Mouse (Mus musculus) cerebellum, adult 9-10 months (tissue): Measurements from ENCODE around the gene Slc2a5.
A peak's percentile ranks its signal among the peaks of the same experiment; 100 is the strongest.

Experiments
- DNase-seq: peaks from one replicate; pipeline ENCODE4 v3.0.0; 2022

The Slc2a5 gene

DNA sequence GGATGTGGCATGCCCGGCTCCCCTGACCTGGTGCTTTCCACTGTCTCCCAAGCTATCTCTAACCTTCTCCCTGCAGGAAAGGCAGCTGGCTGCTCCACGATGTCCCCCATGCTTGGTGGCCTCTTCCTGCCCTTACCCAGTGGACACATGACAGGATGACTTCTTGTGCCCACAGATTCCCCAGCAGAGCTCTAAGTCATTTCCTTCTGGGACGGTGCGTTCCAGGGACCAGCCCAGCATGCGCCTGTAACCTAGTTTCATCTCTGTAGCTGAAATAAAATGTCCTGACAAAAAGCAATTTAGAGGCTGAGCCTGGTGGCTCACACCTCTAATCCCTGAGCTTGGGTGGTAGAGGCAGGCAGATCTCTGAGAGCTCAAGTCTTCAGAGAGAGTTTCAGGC is 12.4 kb upstream of the Slc2a5 start:
- DNase-seq = peak; percentile 39

DNA sequence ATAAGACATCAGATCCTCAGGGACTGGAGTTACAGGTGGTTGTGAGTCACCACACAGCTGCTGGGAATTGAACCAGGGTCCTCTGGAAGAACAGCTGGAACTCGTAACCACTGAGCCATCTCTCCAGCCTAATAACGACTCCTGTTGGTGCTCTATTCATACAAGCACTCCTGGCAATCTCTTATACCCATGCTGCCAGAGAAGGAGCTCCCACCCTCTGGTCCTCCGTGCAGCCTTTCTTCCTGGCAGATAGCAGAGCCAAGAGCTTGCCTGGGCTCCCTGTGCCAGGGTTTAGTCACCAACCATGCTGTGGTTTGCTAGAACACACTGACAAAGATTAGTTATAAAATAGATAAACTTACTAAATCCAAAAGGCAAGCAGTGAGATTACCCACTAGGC is 9.4 kb upstream of the Slc2a5 start:
- no peak for DNase-seq

DNA sequence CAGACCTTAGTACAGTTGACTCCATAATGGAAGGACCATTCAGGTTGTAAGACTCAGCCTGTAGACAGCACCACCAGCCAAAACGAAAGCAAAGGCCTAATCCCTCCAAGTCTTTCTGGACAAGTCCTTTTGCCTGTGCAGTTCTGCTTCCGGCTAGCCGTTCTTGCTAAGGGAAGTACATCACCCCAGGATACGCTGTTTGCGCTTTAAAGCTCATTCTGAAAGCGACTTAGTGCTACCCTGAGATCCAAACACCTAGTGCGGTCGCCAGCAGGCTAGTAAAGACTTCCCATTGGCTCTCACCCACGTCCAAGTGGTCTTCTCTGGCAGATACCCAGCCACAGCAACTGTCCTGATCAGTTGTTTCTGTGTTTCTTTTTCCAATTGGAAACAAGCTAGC is 8.7 kb upstream of the Slc2a5 start:
- DNase-seq = no peak

DNA sequence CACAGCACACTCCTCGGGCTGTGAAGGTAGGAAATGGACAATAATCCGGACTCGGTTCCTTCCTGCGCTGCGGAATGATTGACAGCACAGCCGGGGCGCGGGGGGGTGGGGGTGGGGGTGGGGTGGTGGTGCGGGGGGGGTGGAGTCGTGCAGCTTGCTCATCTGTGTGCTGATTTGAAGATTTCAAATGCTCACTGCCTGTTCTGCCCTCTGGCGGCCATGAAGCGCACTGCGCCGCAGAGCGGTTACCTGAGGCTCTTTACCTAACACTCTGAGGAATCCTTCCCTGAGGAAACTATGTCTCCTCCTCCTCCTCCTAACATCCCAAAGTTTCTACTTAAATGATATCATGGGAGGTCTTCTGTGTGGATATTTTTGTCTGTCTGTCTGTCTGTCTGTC is 6.2 kb upstream of the Slc2a5 start:
- DNase-seq = peak; percentile 84

DNA sequence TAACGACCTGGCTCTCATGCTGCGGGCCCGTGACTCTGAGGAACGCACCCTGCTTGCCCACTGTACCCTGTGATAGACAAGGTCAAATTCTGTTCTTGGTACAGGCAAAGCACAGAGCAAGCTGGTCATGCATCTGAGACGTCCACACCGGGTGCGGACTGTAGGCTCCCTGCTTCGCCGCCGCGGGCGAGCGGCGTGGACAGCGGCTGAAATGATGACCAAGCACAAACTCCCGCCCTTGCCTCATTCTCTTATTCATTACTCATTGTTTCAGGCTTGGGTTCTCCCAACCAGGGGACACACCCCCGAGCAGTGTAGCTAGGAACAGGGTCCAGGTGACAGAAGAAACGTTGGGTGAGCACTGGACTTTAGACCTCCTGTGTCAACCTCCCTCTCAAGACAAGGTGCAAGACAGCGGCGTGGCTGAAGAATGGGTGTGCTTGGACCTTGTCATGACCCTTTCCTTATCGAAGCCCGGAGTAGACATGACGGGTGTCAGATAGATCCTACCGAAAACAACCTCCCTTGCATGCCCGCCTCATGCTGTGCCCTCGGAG is 4.5 kb upstream of the Slc2a5 start:
- DNase-seq = no peak

DNA sequence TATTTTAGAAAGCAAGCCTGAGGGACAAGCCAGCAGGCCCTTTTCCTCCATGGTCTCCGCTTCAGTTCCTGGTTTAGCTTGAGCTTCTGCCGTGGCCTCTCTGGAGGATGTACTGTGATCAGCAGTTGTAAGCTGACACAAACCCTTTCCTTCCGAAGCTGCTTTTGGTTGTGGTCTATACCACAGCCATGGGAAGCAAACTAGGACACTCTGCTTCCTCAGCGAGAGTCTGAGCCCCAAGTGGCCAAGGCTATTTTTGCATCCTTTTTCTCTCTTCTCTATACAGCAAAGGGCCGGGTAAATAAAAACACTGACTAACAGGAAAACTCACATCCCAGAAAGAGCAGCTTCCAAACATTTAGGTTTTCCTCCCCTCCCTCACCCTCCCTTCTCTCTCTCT is 1.8 kb upstream of the Slc2a5 start:
- DNase-seq = no peak

DNA sequence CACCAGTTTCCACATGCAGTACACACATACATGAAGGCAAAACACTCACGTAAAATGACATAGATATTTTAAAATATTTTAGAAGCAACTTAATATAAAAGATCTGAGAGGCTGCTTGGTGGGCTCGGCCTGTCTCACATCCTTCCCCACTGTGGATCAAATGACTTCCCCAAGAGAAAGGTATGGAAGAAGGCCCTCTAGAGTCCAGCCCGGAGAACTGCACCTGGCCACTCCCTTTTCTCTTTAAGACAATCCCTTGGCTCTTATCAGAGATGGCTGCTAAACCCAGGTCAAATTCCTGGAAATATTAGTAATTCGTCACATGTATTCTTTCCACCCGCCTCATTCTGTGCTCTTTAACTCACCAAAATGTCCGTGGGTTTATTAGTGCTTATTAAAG is 920 bp upstream of the Slc2a5 start:
- DNase-seq = no peak

DNA sequence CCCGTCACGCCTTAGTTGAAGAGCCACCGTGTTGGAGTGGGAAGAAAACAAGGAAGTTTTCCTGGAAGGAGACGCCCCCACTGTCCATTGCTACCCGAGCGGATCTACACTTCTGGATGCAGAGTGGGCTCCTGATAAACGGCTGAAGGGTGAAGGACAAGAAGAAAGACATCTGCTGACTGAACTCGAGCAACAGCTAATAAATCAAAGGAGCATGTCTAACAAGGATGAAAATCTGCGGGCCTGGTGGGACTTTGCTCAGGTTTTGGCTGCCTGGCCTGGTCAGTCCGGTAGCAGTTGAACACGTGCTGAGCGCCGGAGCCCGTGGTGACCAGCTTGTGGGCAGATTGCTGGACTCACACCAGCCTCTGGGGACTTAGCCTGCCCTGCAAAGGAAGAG is 557 bp downstream of the Slc2a5 start:
- no peak for DNase-seq

DNA sequence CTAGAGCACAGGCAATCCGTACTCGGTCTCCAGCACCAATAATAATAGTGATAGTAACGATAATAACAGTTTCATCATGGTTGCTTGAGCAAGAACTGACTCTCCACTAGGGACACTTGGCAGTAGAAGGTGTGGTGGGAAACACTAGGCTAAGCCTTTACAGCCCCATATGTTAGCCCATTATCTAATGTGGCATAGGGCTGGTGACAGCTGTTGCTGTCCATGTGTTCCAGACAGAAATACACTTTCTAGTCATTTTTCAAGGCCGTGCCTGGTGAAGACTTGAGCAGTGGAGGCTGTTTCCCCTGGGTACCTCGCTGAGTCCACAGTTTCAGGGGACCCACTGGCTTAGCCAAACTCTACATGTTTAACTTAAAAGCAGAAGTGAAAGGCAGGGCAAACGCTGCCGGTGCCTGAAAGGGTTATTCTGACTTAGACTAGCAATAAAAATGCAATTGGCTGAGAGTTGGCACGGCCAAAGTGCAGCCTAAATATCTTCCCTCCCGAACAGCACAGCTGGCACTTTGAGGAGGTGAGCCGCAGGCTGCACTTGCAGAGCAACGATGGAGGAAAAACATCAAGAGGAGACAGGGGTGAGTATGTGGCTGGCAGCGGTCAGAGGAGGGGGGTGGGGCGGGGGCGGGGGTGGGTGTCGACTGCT is 1.2 kb downstream of the Slc2a5 start:
- no peak for DNase-seq

DNA sequence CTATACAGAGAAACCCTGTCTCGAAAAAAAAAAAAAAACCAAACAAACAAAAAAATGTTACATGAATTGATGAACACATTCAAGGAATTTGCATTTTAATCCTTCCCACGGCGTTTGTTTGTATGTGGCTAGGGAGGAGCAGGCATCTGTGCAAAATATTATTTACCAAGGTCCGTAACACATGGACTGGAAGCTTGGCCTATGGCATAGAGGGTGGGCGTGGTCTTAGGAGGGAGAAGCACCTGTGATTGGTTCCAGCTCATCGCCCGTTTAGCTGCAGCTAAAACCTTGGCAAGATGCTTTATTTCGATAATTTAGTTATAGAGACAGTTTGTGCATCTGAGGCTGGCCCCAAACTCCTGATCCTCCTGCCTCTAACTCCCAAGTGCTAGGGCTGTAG is 2.3 kb downstream of the Slc2a5 start:
- no peak for DNase-seq

DNA sequence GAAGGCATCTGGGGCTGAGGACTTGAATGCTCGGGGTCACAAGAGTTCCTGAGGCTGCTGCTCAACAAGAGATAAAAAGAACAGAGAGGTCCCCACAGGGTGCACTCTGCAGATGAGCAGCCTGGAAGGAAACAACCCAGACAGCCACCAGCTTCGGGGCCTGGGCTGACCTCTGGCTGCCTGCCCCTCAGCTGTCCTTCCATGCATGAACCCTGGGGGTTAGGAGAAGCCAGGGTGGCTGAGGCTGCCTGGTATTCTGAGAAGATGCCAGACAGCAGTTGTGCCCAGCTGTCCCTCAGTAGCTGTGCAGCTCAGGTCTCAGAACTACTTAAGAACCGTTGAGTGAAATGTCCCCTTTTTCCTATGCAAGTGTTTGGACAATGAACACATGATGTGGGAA is 3.4 kb downstream of the Slc2a5 start:
- no peak for DNase-seq

DNA sequence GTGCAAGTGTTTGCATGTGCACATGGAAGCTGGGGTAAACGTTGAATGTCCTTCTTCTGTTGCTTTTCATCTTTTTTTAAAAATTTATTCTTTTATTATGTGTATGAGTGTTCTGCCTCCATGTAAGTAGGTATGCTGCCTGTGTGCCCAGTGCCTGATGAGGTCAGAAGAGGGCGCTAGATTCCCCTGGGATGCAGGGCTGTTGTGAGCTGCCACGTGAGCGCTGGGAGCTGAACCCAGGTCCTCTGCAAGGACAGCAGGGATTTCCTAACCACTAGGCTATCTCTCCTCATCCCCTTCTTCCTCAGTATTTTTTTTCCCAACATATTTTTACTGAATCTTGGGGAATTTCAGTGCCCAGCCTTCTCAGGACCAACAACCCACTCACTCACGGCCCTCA is 7.3 kb downstream of the Slc2a5 start:
- DNase-seq = no peak

DNA sequence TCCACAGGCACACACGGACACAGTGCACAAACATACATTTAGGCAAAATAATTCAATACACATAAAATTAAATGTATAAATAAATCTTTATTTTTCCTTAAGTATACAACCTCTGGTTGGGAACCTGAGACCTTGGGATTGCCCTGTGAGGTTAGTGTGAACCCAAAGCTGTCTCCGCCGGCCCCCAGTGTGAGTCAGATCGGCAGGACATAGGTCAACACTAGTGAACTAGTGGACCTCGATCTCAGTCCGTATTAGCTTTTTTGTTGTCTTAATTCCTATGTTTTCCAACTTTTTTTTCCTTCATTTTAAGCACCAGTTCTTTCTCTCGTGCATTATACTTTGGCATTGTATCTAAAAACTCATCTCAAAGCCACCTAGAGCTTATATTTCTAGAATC is 8.8 kb downstream of the Slc2a5 start:
- no peak for DNase-seq

DNA sequence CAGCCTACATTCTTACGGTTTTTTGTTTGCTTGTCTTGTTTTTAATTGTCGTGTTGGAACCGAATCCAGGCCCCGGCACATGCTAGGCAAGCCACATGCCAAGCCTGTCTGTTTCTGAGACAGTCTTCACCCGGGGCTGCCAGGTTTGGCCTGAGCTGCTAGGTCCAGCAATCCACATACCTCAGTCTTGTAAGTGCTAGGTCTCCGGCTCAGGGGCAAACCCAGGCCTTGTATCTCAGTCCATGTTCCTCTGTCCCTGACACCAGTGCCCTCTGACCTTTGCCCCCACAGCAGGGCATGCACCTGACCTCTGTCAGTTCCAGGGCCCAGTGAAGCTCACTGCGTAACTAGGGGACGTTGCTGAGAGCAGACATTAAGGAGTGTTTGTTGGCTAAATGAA is 9.5 kb downstream of the Slc2a5 start:
- DNase-seq = no peak

DNA sequence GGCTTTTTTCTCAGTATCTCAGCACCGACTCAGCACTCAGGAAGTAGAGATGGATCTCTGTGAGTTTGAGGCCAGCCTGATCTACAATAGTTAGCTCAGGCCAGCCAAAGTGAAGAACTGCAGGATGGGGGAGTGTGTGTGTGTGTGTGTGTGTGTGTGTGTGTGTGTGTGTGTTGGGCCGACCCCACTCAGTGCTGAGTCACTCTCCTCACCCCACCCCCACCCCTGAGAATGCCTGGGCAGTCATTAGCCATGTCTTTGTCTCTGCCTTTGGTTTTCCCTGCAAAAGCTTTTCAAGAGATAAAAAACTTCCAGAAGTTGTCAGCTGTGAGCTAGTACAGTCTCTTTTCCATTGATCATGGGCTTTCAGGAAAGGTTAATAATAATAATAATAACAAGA is 11.6 kb downstream of the Slc2a5 start:
- DNase-seq = no peak

DNA sequence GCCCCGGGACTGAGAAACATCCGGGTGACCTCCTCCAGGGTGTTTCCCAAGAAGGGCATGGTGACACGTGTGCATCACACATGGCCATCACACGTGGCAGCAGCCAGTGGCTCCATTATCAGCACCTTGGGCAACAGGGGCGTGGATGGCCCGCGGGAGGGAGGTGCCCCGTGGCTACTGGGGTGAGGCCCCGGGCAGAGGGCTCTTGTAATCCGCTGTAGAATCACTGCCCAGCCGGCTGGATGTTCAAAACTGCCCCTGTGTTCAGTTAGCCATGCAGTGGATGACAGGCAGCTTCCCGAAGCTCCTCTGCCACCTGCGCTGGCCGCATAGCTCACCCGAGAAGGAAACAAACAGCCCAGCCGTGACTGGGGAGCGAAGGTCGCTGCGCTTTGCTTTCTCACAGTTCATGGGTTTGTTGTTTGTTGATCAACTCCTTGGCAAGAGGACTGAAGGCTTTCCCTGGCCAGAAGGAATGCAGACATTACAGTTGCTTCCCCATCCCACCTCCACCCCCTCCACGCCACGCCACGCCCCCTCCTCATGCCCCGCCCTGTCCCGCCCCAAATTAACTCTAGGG is 13.7 kb downstream of the Slc2a5 start:
- no peak for DNase-seq

DNA sequence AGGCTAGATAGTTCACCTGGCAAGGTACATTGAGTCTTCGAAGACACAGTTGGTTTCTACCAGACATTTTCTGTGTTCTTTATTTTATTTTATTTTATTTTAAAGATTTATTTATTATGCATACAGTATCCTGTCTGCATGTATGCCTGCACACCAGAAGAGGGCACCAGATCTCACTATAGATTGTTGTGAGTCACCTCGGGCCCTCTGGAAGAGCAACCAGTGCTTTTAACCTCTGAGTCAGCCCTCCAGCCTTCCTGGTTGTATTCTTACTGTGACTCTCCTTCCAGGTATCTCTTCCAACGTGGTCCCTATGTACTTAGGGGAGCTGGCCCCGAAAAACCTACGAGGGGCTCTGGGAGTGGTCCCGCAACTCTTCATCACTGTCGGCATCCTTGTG is 16.2 kb downstream of the Slc2a5 start:
- no peak for DNase-seq

DNA sequence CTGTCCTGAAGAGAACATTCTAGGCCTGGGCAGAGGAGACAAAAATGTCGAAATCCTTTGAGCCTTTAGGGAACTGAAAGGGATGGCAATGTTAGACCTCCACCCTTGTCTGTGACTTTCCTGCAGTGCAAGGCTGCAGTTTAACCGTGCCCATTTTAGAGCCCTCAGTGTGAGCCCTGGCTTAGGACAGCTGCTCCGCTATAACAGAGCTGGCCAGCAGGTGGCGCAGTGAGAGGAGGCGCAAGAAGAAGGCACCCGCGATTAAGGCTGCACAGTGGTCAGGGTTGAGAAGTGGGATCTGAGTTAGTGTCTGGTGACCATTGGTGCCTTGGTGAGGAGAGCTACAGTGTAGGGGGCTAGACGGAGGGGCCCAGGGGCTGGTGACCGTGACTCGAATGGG is 17.6 kb downstream of the Slc2a5 start:
- DNase-seq = peak; percentile 70

DNA sequence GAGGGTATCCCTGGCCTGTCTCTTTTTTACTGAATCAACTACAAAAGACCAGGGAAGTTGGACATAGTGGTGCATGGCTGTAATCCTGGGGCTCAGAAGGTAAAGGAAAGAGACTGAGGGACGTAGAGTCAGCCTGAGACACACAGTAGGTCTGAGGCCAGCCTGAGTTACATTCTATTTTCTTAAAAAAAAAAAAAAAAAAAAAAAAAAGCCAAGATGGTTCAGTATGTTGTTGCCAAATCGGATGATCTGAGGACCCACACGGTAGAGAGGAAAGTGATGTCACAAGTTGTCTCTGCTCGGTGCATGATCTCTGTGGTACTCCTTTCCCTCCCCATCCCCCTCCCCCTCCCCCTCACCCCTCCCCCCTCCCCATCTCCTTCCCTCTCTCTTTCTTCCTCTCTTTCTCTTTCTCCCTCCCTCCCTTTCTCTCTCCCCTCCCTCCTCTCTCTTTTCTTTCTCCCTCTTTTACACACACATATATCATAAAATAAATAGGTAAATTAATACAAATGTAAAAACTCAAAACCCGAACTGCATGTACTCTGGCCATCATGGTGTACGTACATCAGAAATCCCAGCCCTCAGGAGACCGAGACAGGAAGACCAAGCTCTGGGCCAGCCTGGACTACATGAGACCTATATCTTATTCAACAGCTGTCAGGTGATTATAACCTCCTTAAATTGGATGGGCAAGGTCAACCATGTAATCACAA is 18.4 kb downstream of the Slc2a5 start:
- DNase-seq = no peak

DNA sequence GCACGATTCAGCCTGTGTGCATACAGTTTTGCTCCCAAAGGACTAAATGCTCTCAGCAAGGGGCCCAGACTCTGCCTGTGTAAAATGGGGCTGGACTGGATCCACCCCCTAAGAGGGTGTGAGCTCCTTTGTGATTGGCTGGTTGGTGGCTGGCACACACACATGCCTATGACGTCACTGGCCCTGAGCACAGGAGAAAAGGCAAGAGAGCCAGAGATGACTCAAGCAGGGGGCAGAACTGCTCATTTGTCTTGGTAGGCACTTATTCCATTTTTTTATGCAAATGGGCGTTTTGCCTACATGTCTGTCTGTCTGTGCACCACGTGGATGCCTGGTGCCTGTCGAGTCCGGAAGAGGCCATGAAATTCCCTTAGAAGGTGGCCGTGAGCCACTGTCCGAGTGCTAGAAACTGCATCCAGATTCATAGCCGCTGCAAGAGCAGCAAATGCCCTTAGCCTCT is 19.0 kb downstream of the Slc2a5 start:
- peak; percentile 30 for DNase-seq

DNA sequence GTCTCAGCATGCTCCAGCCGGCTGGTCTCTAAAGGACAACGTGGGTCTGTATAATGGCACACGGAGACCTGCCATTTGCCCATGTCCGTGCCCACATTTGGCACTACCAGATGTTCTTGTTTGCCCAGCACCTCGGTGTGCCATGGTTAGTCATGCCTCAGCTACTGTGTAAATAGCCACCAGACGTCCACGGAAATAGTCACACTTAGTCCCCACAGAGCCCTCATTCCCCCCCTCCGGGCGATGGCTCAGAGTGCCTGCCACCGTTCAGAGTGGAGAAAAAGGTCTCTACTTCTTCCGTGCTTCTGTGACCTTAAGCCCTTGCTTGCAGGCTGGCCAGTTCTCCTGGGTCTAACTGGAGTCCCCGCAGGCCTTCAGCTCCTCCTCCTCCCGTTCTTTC is 20.0 kb downstream of the Slc2a5 start:
- no peak for DNase-seq

DNA sequence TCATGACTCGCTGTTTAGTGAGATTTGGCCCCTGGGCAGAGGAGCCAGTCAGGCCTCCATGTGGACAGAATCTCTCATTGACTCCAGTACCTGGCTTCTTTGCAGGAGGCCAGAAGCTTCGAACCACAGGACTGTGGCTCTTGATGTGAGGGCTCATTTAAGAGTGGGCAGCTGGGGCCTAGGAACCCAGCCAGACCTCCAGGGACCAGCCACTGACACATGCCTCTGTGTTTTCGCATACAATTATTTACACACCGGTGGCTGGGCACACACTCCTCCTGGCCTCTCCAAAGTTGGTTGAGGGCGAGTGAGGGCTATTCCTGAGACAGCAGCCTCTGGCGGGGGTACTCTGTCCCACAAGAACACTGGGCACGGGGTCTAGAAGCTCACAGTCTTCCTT is 21.3 kb downstream of the Slc2a5 start:
- DNase-seq = no peak

DNA sequence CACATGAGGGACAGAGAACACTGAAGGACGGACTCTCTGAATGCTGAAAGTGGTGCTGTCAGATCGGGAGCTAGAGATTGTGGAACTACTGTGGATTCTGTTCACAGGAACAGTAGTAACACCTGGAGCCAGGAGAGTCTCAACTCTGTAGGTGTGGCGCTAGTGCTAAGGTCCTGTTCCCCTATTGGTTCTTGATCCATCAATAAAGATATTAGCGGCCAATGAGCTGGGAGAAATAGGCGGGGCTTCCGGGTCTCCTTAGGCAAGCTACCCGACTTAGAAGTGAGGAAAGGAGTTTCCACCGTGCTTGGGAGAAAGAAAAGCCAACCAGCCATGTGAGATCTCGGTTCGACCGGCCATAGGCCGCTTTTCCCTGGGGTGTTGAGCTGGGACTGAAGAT is 25.2 kb downstream of the Slc2a5 start:
- no peak for DNase-seq

DNA sequence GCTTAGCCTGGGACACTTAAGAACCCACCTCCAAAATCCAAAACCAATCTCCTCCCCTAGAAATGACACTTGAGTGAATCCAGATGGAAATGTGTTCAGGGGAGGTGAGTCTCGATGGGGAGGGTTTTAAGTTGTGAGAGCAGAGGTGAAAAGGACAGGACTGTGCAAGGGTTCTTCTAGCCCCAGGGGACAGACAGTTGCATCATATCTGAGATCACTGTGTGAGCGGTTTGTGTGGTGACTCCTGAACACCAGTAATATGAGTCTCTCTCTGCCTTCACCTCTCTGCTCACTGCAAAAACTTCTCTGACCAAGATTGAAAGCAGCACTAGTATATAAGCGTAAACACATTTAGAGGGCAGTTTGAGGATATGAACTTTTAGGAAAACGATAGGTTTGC is 27.2 kb downstream of the Slc2a5 start:
- DNase-seq = no peak
